Mouse (Mus musculus) small intestine, adult 2 months (tissue): ENCODE data around the gene Gpa33.

Experiments used
- CTCF ChIP-seq: fragments of 200-500 bp; IDR thresholded peaks from 2 replicates; pipeline ENCODE4 v1.5.1; 2012; ENCODE audit warnings: low read depth, mild to moderate bottlenecking, control low read depth, inconsistent platforms, low read length, moderate library complexity, mixed read lengths; ENCODE audit not compliant: insufficient replicate concordance, insufficient read length; ENCODE audit errors: extremely low read depth
- POLR2A ChIP-seq: fragments of 200-500 bp; IDR thresholded peaks from 2 replicates; pipeline ENCODE4 v1.6.1; 2012; ENCODE audit warnings: low read depth, mild to moderate bottlenecking, control low read depth, inconsistent platforms, low read length, moderate library complexity

DNA sequence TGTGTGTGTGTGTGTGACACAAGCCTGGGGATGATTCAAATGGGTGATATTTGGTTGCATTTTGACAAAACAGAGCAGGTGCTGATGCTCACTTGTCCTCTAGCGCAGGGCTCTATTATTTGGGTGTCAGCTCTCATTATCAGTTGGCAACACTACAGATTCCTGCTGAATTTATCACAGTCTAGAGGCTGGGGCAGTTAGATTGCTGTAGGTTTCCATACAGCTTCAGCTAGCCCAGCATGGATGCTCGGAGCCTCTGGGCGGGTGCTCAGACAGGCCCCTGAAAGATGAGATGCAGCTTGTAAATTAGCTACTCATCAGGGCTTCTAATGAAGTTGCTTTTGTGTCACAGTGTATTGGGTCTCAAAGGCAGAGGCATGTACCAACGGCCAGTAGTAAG is 37.4 kb downstream of the Gpa33 start:
- TF ChIP-seq CTCF = no peak
- no peak for TF ChIP-seq POLR2A
